Mouse (Mus musculus): ENCODE measurements around the gene Frmd4a. TPM values are rescaled to one million over a fixed set of nuclear protein-coding genes. Genes with fewer than 3 reads are reported as not detected.

Gene Frmd4a
- polyA plus RNA-seq, 1 experiment, result 7.7 TPM

- Histone ChIP-seq H3K4me3 (replicated peaks) (no peak overlapping the region), H3K36me3 (replicated peaks; ENCODE audit: low read length) (no peaks in the 10 kb centered on the region), H3K9me3 (no peaks in the 10 kb centered on the region), H3K27me3 (replicated peaks) (peaks cover 6% of the 10 kb centered on the region), H3K4me1 (no peaks in the 10 kb centered on the region)
- TF ChIP-seq GATA1 (IDR thresholded peaks at IDR 0.05; ENCODE audit: borderline replicate concordance, low read length) (no peak), FLI1 (IDR thresholded peaks at IDR 0.05; ENCODE audit: low read length) (no peak)
These were observed 344.7 kb downstream of the Frmd4a start for GRCm38 (mm10) chr2:4361981-4362834.

DNA sequence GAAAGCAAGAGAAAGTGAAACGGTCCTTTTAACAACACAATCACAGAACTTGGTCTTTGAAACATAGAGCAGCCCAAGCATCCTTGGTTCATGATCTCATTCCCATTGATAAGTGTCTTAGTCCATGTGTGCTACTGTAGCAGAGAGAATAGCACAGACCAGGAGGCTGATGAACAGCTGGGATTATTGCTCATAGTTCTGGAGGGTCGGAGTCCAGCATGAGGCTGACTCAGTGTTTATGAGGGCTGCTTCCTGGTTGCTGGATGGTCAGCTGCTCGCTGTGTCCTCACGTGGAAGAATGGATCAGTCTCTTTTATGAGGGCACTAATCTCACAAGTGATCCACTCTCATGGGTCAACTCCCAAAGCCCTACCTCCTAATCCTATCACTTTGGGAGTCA, 347.4 kb downstream of the Frmd4a start:
- H3K4me3 ChIP-seq (replicated peaks), result no peak overlapping the region
- H3K4me1 ChIP-seq, result no peaks in the 10 kb centered on the region
- peaks cover 9% of the 10 kb centered on the region for H3K27me3 ChIP-seq (replicated peaks)
- H3K36me3 ChIP-seq (replicated peaks; ENCODE audit: low read length), result no peaks in the 10 kb centered on the region
- TF ChIP-seq FLI1 (IDR thresholded peaks at IDR 0.05; ENCODE audit: low read length), result no peak
- TF ChIP-seq GATA1 (IDR thresholded peaks at IDR 0.05; ENCODE audit: borderline replicate concordance, low read length), result no peak
- H3K9me3 ChIP-seq, result no peaks in the 10 kb centered on the region

DNA sequence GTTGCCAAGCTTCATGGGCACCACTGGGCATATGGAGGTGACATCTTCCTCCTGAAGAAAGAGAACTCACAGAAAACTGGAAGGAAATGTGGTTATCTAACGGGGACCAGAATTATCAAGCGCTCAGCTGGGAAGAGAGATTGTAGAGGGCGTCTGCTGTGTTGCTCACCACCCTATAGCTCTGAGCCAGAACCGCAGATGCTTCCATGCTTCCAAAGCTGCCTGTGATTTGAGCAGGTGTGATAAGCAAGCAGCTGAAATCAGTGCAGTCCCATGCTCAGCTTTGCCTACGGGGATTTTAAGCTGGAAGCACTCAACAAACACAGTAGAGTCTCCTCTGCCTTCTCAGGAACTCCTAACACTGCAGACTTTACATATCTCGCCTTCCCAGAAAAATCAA, 351.0 kb downstream of the Frmd4a start:
- Histone ChIP-seq H3K9me3 (no peaks in the 10 kb centered on the region), H3K36me3 (replicated peaks; ENCODE audit: low read length) (no peaks in the 10 kb centered on the region), H3K27me3 (replicated peaks) (peaks cover 12% of the 10 kb centered on the region), H3K4me3 (replicated peaks) (no peak overlapping the region), H3K4me1 (no peaks in the 10 kb centered on the region)
- no peak for TF ChIP-seq GATA1 (IDR thresholded peaks at IDR 0.05; ENCODE audit: borderline replicate concordance, low read length)
- no peak for TF ChIP-seq FLI1 (IDR thresholded peaks at IDR 0.05; ENCODE audit: low read length)

GRCm38 (mm10) chr2:4370499-4370898, 353.0 kb downstream of the Frmd4a start:
- Histone ChIP-seq H3K4me3 (replicated peaks) (no peak overlapping the region), H3K36me3 (replicated peaks; ENCODE audit: low read length) (no peaks in the 10 kb centered on the region), H3K27me3 (replicated peaks) (peaks cover 9% of the 10 kb centered on the region), H3K4me1 (no peaks in the 10 kb centered on the region), H3K9me3 (no peaks in the 10 kb centered on the region)
- no peak for TF ChIP-seq GATA1 (IDR thresholded peaks at IDR 0.05; ENCODE audit: borderline replicate concordance, low read length)
- TF ChIP-seq FLI1 (IDR thresholded peaks at IDR 0.05; ENCODE audit: low read length), result no peak

DNA sequence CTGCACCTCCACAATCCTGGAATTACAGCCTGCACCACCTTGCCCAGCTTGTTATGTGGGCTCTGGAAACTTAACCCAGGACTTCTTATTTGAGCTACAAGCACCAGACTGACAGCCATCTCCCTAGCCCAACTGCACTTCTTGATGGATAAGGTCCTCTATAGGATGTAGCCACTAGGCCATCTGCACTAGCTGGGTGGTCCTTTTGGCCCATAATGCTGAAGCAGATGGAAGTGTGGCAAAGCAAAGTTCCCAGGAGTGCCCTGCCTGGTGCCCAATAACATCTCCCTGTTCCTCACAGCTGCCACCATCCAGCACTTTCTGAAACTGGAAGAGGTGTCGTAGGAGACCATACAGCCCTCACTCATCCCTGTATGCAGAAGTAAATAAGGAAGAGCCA, 353.8 kb downstream of the Frmd4a start:
- Histone ChIP-seq H3K27me3 (replicated peaks) (peaks cover 8% of the 10 kb centered on the region), H3K4me1 (no peaks in the 10 kb centered on the region), H3K9me3 (no peaks in the 10 kb centered on the region), H3K4me3 (replicated peaks) (no peak overlapping the region), H3K36me3 (replicated peaks; ENCODE audit: low read length) (no peaks in the 10 kb centered on the region)
- TF ChIP-seq GATA1 (IDR thresholded peaks at IDR 0.05; ENCODE audit: borderline replicate concordance, low read length) (no peak), FLI1 (IDR thresholded peaks at IDR 0.05; ENCODE audit: low read length) (no peak)

DNA sequence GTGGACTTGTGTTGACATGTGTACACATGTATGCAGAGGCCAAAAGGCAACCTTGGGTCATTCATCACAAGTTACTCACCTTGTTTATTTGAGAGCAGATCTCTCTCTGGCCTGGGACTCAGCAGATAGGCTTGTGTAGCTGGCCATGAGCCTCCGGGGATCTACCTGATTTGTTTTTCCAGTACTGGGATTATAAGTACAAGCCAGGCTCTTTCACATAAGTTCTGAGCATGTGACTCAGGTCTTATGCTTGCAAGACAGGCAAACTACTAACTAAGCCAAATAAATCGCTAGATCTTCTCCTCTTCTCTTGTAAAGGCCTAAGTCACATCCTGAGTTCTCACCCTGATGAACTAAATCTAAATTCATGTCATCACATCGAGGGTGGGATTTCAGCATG, 361.3 kb downstream of the Frmd4a start:
- no peaks in the 10 kb centered on the region for H3K4me1 ChIP-seq
- H3K9me3 ChIP-seq, result no peaks in the 10 kb centered on the region
- H3K27me3 ChIP-seq (replicated peaks), result peaks cover 4% of the 10 kb centered on the region
- H3K4me3 ChIP-seq (replicated peaks), result no peak overlapping the region
- no peaks in the 10 kb centered on the region for H3K36me3 ChIP-seq (replicated peaks; ENCODE audit: low read length)
- TF ChIP-seq FLI1 (IDR thresholded peaks at IDR 0.05; ENCODE audit: low read length) (no peak), GATA1 (IDR thresholded peaks at IDR 0.05; ENCODE audit: borderline replicate concordance, low read length) (no peak)

DNA sequence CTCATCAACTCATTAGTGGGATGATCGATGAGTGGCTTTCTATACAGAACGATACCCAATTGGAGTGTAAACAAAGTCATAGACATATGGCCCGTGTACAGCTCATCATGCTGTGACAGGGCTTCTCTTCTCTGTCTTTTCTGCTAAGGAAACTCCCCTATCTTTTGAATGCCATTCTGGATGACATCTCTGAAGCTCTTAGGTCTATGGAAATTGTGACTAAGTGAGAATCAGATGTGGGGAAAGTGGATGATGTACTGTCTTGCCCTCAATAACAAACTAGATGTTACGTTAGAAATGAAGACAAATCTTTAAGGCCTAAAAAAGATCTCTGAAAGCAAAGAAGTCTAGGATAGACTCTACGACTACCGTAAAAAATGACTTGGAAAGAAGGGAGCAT, 362.9 kb downstream of the Frmd4a start:
- H3K4me3 ChIP-seq (replicated peaks), result no peak overlapping the region
- H3K27me3 ChIP-seq (replicated peaks), result peaks cover 4% of the 10 kb centered on the region
- no peaks in the 10 kb centered on the region for H3K9me3 ChIP-seq
- H3K4me1 ChIP-seq, result no peaks in the 10 kb centered on the region
- TF ChIP-seq GATA1 (IDR thresholded peaks at IDR 0.05; ENCODE audit: borderline replicate concordance, low read length) (no peak), FLI1 (IDR thresholded peaks at IDR 0.05; ENCODE audit: low read length) (no peak)
- no peaks in the 10 kb centered on the region for H3K36me3 ChIP-seq (replicated peaks; ENCODE audit: low read length)

GRCm38 (mm10) chr2:4380926-4381325, 363.4 kb downstream of the Frmd4a start:
- H3K4me3 ChIP-seq (replicated peaks), result no peak overlapping the region
- no peaks in the 10 kb centered on the region for H3K36me3 ChIP-seq (replicated peaks; ENCODE audit: low read length)
- H3K4me1 ChIP-seq, result no peaks in the 10 kb centered on the region
- TF ChIP-seq FLI1 (IDR thresholded peaks at IDR 0.05; ENCODE audit: low read length) (no peak), GATA1 (IDR thresholded peaks at IDR 0.05; ENCODE audit: borderline replicate concordance, low read length) (no peak)
- H3K27me3 ChIP-seq (replicated peaks), result peaks cover 4% of the 10 kb centered on the region
- H3K9me3 ChIP-seq, result no peaks in the 10 kb centered on the region

DNA sequence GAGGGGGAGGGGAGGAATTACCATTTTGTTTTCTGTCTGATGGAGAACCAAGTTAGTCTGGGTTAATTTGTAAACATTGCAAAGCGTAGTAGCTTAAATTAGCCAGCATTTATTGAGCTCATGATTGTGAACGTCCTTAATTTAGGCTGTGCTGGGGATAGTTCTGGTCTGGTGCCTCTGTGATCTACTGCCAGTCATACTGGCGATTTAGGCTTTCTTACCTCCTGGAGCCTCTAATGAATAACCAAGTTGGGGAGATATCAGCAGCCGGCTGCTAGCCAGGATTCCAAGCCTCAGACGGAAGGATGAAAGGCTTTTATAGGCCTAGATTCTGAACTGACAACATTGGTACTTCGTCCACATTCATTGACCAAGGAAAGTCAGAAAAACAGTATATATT, 369.0 kb downstream of the Frmd4a start:
- H3K36me3 ChIP-seq (replicated peaks; ENCODE audit: low read length), result no peaks in the 10 kb centered on the region
- no peaks in the 10 kb centered on the region for H3K9me3 ChIP-seq
- peaks cover 7% of the 10 kb centered on the region for H3K4me1 ChIP-seq
- H3K4me3 ChIP-seq (replicated peaks), result no peak overlapping the region
- no peak for TF ChIP-seq FLI1 (IDR thresholded peaks at IDR 0.05; ENCODE audit: low read length)
- TF ChIP-seq GATA1 (IDR thresholded peaks at IDR 0.05; ENCODE audit: borderline replicate concordance, low read length), result no peak
- peaks cover 4% of the 10 kb centered on the region for H3K27me3 ChIP-seq (replicated peaks)

DNA sequence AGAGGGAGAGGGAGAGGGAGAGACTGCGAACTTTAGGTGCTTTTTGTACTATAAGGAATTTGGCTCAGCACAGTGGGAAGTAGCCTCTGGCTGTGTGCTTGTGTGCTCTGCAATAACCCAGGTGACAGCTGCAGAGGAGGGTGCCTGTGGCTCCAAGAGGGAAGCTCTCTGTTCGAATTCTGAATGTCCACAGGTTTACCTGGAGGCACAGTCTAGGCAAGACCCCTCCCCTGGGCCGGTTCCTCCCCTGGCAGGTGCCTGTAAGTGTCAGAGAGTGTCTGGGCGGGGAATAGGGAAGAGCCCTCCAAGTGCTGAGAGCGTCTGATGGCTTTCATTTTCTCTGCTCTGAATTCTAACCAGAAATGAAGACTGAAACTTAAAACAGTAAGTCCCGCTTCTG, 371.8 kb downstream of the Frmd4a start:
- peaks cover 12% of the 10 kb centered on the region for H3K4me1 ChIP-seq
- no peaks in the 10 kb centered on the region for H3K27me3 ChIP-seq (replicated peaks)
- no peaks in the 10 kb centered on the region for H3K36me3 ChIP-seq (replicated peaks; ENCODE audit: low read length)
- H3K9me3 ChIP-seq, result peaks cover 4% of the 10 kb centered on the region
- H3K4me3 ChIP-seq (replicated peaks), result peak overlapping the region; percentile 2
- TF ChIP-seq GATA1 (IDR thresholded peaks at IDR 0.05; ENCODE audit: borderline replicate concordance, low read length) (no peak), FLI1 (IDR thresholded peaks at IDR 0.05; ENCODE audit: low read length) (no peak)
